Mouse (Mus musculus): Measurements from ENCODE around the gene AI661453. TPM values are rescaled to one million over a fixed set of nuclear protein-coding genes. Genes with fewer than 3 reads are reported as not detected.
"Not testable (repeated sequence)": the region's sequence is repeated elsewhere in the genome, so short reads cannot be mapped to it uniquely, and the experiment has no call there.

The AI661453 gene
- polyA plus RNA-seq, 1 experiment from 2014 or later, result 0.26 TPM

DNA sequence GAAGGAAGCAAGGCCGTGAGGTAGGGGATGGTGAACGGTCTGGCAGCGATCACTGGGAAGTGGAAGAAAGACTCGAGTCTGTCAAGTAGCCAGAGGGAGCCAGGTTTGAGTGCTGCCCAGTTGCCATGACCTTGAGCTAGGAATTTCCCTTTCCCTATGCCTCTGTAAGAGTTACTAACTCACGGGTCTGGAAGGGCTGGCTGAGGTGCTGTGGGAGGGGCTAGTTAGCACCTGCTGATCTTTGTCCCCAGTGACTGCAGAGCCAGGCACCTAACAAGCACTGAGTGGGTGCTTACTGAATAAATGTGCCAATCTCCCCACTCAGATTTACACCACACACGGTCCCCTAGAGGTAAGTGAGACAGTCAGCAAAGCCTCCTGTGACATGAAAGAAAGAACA is 57.2 kb downstream of the AI661453 start:
- no peak for ATAC-seq (replicated peaks)
- Histone ChIP-seq H3K36me3 (replicated peaks) (peaks cover 56% of the 10 kb centered on the region), H3K4me3 (no peak overlapping the region), H3K27me3 (replicated peaks) (no peaks in the 10 kb centered on the region), H3K27ac (no peak overlapping the region), H3K4me2 (no peak overlapping the region), H3K9ac (no peak overlapping the region), H3K4me1 (no peaks in the 10 kb centered on the region), H3K9me3 (no peaks in the 10 kb centered on the region)
- WGBS, result 88% methylated on average over 6 of the region's 6 CpGs

DNA sequence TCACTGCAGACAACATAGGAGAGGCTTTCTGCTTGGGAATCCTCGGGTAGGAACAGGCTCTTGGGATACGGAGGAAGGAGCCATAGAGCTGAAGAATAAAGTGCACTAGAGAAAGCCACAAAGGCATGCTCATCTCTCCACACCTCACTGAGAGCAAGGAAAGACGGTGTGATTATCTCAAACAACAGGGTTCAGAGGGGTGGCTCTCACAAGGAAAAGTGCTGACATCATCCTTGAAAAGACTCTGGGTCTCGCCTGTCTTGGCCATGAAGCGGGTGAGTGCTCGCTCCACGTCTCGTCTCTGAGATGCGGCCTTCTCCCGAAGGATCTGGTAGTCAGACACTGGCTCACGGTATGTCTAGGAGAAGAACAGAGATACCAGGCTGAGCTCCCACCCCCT is 57.7 kb downstream of the AI661453 start:
- H3K27me3 ChIP-seq (replicated peaks), result no peaks in the 10 kb centered on the region
- H3K27ac ChIP-seq, result no peak overlapping the region
- ATAC-seq (replicated peaks), result no peak
- WGBS, result 93% methylated on average over 11 of the region's 11 CpGs
- H3K4me2 ChIP-seq, result no peak overlapping the region
- no peaks in the 10 kb centered on the region for H3K4me1 ChIP-seq
- no peak overlapping the region for H3K4me3 ChIP-seq
- H3K9ac ChIP-seq, result no peak overlapping the region
- no peaks in the 10 kb centered on the region for H3K9me3 ChIP-seq
- H3K36me3 ChIP-seq (replicated peaks), result peaks cover 54% of the 10 kb centered on the region

DNA sequence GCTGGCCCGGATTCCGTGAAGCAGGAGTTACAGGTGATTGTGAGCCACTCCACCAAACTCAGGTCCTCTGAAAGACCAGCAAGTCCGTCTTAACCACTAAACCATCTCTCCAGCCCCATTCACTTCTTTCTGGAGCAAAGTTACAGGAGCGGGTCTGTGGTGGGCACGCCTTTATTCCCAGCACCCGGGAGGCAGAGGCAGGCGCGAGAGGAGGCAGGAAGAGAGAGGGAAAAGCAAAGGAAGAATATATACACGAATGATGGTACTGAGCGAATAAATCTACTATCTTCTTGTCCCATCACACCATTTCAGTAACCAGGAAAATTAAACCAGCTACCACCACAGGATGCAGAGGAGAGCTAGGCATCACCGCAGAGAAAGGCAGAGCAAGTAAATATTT is 65.1 kb downstream of the AI661453 start:
- peak; percentile 16 for ATAC-seq (replicated peaks)

DNA sequence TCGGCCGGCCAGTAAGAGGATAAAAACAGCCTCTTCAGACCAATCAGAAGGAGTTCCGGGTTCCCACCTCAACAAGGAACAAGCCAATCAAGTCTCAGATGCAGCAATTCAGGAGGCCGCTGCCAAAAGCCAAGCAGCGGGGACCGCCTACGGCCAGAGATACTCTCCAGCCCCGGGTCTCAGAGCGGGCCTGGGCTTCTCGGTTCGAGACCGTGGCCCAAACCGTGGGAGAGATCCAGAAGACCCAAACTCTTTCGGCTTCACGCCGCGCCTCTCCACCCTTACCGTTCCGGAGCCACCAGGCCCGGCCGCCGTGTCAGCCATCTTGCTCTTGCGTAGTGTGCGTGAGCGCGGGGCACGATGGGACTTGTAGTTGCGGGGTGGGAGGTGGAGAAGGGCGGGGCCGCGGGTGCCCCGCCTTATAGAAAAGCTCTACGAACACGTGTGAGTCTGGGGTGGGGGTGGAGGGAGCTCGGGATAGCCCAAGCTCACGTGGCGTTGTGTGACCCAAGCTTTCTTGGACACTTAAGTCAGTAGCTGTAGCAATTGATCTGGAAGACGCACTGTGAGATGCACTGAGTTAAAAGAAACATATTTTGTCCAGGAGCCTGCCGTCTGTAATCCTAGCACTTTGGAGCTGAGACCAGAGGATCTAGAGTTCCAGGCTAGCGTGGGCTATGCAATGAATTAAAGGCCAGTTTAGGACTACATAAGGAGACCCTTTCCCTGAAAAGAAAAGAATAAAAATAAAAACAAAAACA is 65.7 kb downstream of the AI661453 start, which contains the start of gene Taf8:
Taf8 (minus strand) TSS at position 347 of the 761 bp plus-strand sequence.
- Histone ChIP-seq H3K4me3 (peak within 1 kb of the TSS; percentile 92), H3K9me3 (no peaks in the 10 kb centered on the region), H3K4me1 (peaks cover 23% of the 10 kb centered on the region), H3K4me2 (peak within 1 kb of the TSS; percentile 89), H3K36me3 (replicated peaks) (0 out of 2 replicates have a peak, but pooled peaks cover 8% of the 10 kb centered on the region), H3K9ac (peak within 1 kb of the TSS; percentile 96), H3K27me3 (replicated peaks) (no peaks in the 10 kb centered on the region), H3K27ac (peak within 1 kb of the TSS; percentile 88)
- WGBS, result under 1% methylated on average over 40 of the region's 40 CpGs
- peak; percentile 97 for ATAC-seq (replicated peaks)

More for the DNA sequence above, 65.1 kb downstream of the AI661453 start:
- Histone ChIP-seq H3K27ac (peak overlapping the region; percentile 88), H3K4me1 (peaks cover 23% of the 10 kb centered on the region), H3K4me3 (peak overlapping the region; percentile 92), H3K9ac (peak overlapping the region; percentile 96), H3K4me2 (peak overlapping the region; percentile 89), H3K27me3 (replicated peaks) (no peaks in the 10 kb centered on the region), H3K9me3 (no peaks in the 10 kb centered on the region), H3K36me3 (replicated peaks) (peaks cover 12% of the 10 kb centered on the region; the same call in 1 of the 2 replicates)
- WGBS, result 9% methylated on average over 11 of the region's 11 CpGs

DNA sequence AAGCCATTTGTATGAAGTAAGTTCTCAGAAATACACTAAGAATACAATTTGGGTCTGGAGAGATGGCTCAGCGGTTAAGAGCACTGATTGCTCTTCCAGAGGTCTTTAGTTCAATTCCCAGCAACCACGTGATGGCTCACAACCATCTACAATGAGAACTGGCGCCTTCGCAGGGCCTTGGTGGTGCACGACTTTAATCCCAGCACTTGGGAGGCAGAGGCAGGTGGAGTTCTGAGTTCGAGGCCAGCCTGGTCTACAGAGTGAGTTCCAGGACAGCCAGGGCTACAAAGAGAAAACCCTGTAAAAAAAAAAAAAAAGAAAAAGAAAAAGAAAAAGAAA is 66.3 kb downstream of the AI661453 start:
- Histone ChIP-seq H3K27ac (0 out of 2 replicates have a peak overlapping the region, but pooled peaks have one; percentile 20), H3K4me1 (peaks cover 23% of the 10 kb centered on the region), H3K4me2 (peak overlapping the region; percentile 89; the same call in 1 of the 2 replicates), H3K4me3 (peak overlapping the region; percentile 92)
- H3K27me3 ChIP-seq (replicated peaks); ATAC-seq (replicated peaks); H3K9me3 ChIP-seq; H3K9ac ChIP-seq; H3K36me3 ChIP-seq (replicated peaks): not testable (repeated sequence)
- WGBS, result 76% methylated on average over 6 of the region's 6 CpGs

DNA sequence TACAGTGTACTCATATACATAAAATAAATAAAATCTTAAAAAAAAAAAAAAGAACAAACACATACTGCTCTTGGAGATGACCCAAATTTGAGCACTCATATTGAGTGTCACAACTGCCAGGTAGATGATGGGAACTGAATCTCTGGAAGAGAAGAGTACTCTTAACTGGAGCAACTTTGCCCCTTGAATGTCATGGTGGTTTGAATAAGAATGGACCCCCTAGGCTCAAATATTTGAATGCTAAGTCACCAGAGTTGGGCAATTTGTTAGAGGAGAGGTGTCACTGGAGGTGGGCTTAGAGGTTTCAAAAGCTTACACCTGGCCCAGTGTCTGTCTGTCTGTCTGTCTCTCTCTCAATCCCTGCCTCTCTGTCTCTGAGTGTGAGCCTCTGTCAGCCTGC is 67.3 kb downstream of the AI661453 start:
- no peak overlapping the region for H3K4me2 ChIP-seq
- ATAC-seq (replicated peaks), result no peak

DNA sequence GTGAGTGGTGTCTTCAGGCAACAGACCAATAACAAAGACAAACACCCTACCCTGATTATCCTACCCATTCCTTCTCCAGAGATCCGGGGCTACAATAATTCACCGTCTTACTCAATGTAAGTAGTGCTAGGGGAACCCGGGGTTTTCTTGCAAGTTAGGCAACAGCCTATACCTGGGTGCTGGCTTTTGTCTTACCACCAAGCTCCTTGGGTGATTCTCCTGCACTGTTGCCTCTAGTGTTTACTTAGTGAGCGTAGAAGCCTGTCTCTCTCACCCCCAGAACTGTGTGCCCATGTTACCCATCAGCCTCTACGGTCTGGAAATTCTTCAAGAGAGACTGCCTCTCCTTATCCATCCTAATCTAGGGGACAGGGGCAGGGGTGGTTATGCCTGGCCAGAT is 67.8 kb downstream of the AI661453 start:
- ATAC-seq (replicated peaks), result no peak
- H3K27ac ChIP-seq, result no peak overlapping the region
- H3K4me2 ChIP-seq, result peak overlapping the region; percentile 53
- WGBS, result 79% methylated on average over 5 of the region's 5 CpGs
- peaks cover 23% of the 10 kb centered on the region for H3K4me1 ChIP-seq
- H3K4me3 ChIP-seq, result peak overlapping the region; percentile 27; the same call in 1 of the 2 replicates
- H3K27me3 ChIP-seq (replicated peaks), result no peaks in the 10 kb centered on the region
- no peaks in the 10 kb centered on the region for H3K9me3 ChIP-seq
- H3K36me3 ChIP-seq (replicated peaks), result no peaks in the 10 kb centered on the region
- H3K9ac ChIP-seq, result no peak overlapping the region

More for the DNA sequence above, 67.3 kb downstream of the AI661453 start:
- Histone ChIP-seq H3K36me3 (replicated peaks) (0 out of 2 replicates have a peak, but pooled peaks cover 3% of the 10 kb centered on the region), H3K27me3 (replicated peaks) (no peaks in the 10 kb centered on the region), H3K9ac (no peak overlapping the region), H3K4me3 (no peak overlapping the region), H3K9me3 (no peaks in the 10 kb centered on the region), H3K4me1 (peaks cover 23% of the 10 kb centered on the region), H3K27ac (no peak overlapping the region)

DNA sequence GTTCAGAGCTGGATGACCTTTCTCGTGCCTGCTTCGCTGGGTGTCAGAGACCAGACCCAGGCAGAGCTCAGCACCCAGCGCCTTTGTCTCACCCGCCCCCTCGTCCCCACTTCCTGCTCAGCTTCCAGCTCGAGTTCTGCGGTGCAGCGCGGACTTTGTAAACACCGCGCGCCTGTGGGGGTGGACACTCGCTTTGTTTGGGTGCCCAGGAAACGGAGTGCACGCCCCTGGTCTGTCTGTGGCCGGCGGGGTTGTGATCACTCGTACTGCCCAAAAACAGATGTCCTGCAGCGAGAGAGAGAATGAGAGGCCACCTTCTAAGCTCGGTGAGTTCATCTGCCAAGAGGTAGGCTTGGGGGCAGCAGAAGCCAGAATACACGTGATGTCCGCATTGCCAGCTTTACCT is 68.5 kb downstream of the AI661453 start, which contains the start of gene Ccnd3:
Ccnd3 (plus strand) TSS at position 111 of the 406 bp plus-strand sequence.
- ATAC-seq (replicated peaks), result no peak
- WGBS, result 3% methylated on average over 22 of the region's 22 CpGs
- no peak within 1 kb of the TSS for H3K27ac ChIP-seq
- 0 out of 2 replicates have a peak within 1 kb of the TSS, but pooled peaks have one; percentile 21 for H3K9ac ChIP-seq
- H3K4me3 ChIP-seq, result peak within 1 kb of the TSS; percentile 27
- H3K4me2 ChIP-seq, result peak within 1 kb of the TSS; percentile 53
- H3K36me3 ChIP-seq (replicated peaks), result no peaks in the 10 kb centered on the region
- peaks cover 23% of the 10 kb centered on the region for H3K4me1 ChIP-seq
- H3K9me3 ChIP-seq, result no peaks in the 10 kb centered on the region
- H3K27me3 ChIP-seq (replicated peaks), result no peaks in the 10 kb centered on the region

DNA sequence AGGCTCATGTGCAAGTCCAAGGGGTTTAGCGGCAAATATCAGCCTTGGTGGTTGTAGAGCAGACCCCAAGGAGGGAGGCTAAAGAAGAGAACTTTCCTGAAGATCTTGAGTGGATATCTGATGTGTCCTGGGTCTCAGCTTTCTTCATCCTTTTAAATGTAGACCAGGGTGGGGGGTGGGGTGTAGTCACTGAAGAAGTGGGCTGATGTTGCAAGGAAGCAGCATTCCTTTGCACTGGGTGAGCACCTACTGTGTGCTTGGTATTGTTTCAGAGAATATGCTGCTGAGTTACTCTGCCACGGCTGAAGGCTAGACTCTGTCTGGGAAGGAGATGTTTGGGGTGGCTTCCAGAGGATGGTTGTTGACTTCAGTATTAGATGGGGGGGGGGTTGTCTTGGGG is 69.2 kb downstream of the AI661453 start:
- Histone ChIP-seq H3K36me3 (replicated peaks) (no peaks in the 10 kb centered on the region), H3K4me2 (peak overlapping the region; percentile 53; the same call in 1 of the 2 replicates), H3K4me3 (no peak overlapping the region), H3K27ac (no peak overlapping the region), H3K27me3 (replicated peaks) (no peaks in the 10 kb centered on the region), H3K4me1 (peaks cover 23% of the 10 kb centered on the region), H3K9ac (no peak overlapping the region), H3K9me3 (no peaks in the 10 kb centered on the region)
- WGBS, result 66% methylated on average over 2 of the region's 2 CpGs
- no peak for ATAC-seq (replicated peaks)

DNA sequence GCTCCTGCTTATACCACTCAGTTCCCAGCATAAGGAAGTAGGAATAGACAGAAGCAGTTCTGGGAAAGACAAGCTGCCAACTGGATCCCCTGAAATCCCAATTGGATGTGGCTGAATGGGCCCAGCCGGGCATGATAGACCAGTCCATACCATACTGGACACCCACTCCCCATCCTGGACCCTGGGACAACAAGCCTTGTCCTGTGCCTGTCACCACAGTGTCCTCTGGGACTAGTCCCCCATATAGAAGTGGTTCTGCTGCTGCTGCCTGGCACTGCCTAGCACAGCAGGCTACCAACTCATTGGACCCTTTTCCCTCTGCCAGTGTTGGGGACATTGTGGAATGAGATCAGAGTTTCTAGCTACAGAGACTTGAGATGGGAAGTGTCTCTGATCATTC is 69.6 kb downstream of the AI661453 start:
- Histone ChIP-seq H3K9ac (no peak overlapping the region), H3K27ac (no peak overlapping the region), H3K4me1 (peaks cover 20% of the 10 kb centered on the region), H3K4me2 (no peak overlapping the region), H3K4me3 (no peak overlapping the region), H3K36me3 (replicated peaks) (no peaks in the 10 kb centered on the region), H3K27me3 (replicated peaks) (no peaks in the 10 kb centered on the region), H3K9me3 (no peaks in the 10 kb centered on the region)
- 100% methylated on average over 1 of the region's 1 CpGs for WGBS
- ATAC-seq (replicated peaks), result no peak

DNA sequence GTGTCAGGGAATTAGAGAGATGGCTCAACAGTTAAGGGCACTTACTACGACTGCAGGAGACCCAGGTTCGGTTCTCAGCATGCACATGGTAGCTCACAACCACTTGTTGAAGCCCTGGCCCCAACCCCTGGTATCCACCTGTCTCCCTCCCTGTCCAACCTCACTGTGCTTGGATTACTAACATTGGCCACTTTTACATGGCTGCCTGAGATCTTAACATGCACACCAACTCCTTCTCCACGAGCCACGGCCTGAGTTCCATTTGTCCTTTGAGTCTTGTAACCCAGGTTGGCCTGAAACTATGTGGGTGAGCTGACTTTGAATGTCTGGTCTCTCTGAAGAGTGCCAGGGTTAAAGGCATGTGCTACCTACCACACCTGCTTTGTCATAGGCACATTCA is 70.3 kb downstream of the AI661453 start:
- no peaks in the 10 kb centered on the region for H3K9me3 ChIP-seq
- no peak overlapping the region for H3K4me2 ChIP-seq
- H3K27me3 ChIP-seq (replicated peaks), result no peaks in the 10 kb centered on the region
- peaks cover 14% of the 10 kb centered on the region for H3K4me1 ChIP-seq
- no peaks in the 10 kb centered on the region for H3K36me3 ChIP-seq (replicated peaks)
- H3K27ac ChIP-seq, result no peak overlapping the region
- H3K9ac ChIP-seq, result no peak overlapping the region
- H3K4me3 ChIP-seq, result no peak overlapping the region
- ATAC-seq (replicated peaks), result no peak
- WGBS, result 95% methylated on average over 4 of the region's 4 CpGs

DNA sequence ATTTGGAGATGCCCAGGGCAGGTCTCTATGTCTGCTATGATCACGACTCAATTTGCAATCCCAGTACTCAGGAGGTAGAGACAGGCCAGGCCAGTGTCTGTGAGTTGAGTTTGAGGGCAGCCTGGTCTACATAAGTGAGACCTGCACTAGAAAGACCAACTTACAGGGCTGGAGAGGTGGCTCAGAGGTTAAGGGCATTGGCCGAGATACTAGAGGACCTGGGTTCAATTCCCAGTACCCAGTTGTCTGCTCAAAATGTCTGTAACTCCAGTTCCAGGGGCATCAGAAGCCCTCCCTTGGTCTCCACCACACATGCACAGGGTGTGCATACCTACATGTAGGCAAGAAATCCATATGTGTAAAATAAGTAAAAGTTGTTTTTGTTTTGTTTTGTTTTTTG is 71.1 kb downstream of the AI661453 start:
- Histone ChIP-seq H3K36me3 (replicated peaks) (no peaks in the 10 kb centered on the region), H3K27me3 (replicated peaks) (no peaks in the 10 kb centered on the region), H3K4me1 (peaks cover 10% of the 10 kb centered on the region), H3K4me2 (no peak overlapping the region), H3K27ac (no peak overlapping the region), H3K9me3 (no peaks in the 10 kb centered on the region), H3K4me3 (no peak overlapping the region), H3K9ac (no peak overlapping the region)
- 95% methylated on average over 2 of the region's 2 CpGs for WGBS
- ATAC-seq (replicated peaks), result no peak

Measured in midbrain, embryonic 15.5 days (tissue).